Mouse (Mus musculus) hematopoietic stem cell, adult 5-6 weeks (primary cell): ENCODE measurements around the gene Fam20b. TPM values are rescaled to one million over a fixed set of nuclear protein-coding genes. Genes with fewer than 3 reads are reported as not detected.

ENCODE experiments used
- ATAC-seq, 2 experiments: fragments of 125-278 bp in 1 of 2; replicated peaks in 1 of 2; 2 replicates each; pipeline ENCODE4 v1.8.0; 2016 to 2017; ENCODE audit warnings: inconsistent platforms in 2 of 2, mild to moderate bottlenecking in 2 of 2, moderate number of reproducible peaks in 2 of 2, low read depth in 1 of 2, moderate TSS enrichment in 1 of 2; ENCODE audit not compliant: low FRiP score in 2 of 2, poor library complexity in 2 of 2, severe bottlenecking in 2 of 2, insufficient read depth in 1 of 2, low TSS enrichment in 1 of 2
- total RNA-seq: library from RNA; stranded (forward); fragments of 172-1452, 232-1000 nt; gene quantifications from 2 replicates; pipeline ENCODE4 v1.2.3, GENCODE M21; 2017

Gene Fam20b
- total RNA-seq, 1 experiment from 2014 or later = 43.4 TPM

GRCm38 (mm10) chr1:156735788-156736187, 16.9 kb upstream of the Fam20b start:
- no peak for ATAC-seq

GRCm38 (mm10) chr1:156734019-156734418, 15.1 kb upstream of the Fam20b start:
- no peak for ATAC-seq

DNA sequence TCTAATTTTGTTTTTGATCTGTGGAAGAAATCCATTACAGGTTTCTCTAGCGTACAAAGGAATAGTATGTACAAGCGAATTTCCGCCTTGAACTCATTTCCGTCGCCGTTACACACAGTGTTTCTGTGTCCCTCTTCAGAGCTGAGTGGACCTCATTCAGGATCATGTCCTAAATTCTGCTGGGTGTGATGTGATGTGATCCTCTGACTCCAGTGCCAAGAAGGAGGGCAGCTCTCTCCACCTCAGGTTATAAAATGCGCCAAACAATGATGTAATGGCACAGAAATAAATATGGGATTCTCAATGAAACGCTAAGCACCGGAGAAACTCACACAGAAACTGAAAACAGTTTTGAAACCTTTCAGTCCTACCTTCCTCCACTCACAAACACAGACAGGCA, 14.7 kb upstream of the Fam20b start:
- no peak for ATAC-seq

DNA sequence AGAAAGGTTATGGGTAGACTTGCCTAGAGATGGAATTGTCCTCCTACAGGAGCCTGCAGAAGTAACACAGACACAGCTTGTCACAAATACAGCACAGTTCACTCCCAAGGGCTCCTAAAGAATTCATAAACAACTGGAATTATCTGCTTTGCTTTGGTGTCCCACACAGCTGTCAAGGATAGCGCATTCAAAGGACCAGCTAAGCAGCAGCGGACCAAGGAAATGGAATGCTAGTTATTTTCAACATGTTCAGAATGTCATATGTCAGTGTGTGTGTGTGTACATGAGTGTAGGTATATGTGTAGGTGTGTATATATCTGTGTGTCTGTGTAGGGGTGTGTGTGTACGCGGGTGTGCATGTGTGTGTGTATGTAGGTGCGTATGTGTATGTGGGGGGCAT, 14.1 kb upstream of the Fam20b start:
- no peak for ATAC-seq

DNA sequence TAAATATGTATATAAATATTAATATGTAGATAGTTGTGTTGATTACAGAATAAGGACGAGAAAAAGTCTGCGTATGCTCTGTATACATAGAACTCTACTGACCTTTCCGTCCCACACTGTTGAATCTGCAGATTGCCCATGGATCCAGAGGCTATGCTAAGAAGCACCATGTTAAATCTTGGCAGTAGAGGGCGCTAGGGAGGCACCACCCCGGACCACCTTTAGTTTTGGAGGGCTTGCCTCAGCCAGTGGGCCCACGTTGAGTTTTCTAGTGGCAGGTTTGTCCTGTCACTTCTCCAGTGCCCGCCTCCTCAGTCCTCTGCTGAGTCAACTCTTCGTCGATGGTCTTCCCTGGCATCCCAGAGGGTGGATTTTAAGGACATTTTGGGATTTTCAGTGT, 11.9 kb upstream of the Fam20b start:
- ATAC-seq = peak; percentile 68 to 70

- ATAC-seq = no peak
Measured at GRCm38 (mm10) chr1:156727234-156728108, 8.6 kb upstream of the Fam20b start.

GRCm38 (mm10) chr1:156722089-156722488, 3.2 kb upstream of the Fam20b start:
- no peak for ATAC-seq

DNA sequence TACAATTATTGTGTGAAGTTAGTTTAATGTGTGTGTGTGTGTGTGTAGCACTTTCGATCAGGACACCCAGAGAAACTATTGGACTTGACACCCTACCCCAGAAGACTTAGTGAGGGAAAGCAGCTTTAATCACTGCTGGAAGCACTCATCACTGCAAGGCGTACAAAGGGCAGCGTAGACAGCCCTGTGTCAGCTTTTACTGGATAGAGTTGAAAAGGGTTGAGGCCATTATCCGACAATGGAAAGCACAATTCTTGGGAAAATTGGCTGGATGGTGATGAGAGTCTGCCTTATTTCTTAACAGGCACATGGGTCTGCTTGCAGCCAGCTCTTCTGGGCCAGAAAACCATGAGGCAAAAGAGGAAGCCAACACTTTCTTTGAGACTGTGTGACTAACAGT, 1.2 kb upstream of the Fam20b start:
- ATAC-seq = no peak

GRCm38 (mm10) chr1:156718286-156718949, 468 bp downstream of the Fam20b start:
- peak; percentile 40 to 49 for ATAC-seq

DNA sequence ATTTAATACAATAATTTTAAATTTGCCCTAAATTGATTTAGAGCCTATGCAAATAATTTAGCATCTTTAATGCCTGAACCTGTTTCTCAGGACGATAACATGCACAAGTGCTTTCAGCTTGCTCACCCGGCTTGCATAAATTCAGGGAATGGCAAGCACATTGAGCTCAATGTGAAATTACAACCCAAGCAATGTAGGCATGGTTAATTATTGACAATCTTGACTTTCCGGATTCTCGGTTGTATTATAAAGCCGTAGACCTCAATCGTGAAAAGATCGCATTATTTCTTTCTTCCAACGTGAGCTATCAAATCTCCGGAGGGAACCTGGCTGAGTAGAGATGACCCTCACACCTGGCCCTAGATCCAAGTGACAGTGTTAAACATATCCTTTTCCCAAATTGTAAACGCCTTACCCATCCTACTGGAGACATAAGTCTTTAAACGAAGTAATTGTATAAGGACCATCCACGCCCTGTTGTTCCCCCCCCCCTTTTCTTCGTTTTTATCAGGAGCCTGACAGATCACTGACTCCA, 1.1 kb downstream of the Fam20b start:
- no peak for ATAC-seq

GRCm38 (mm10) chr1:156716681-156717080, 2.2 kb downstream of the Fam20b start:
- no peak for ATAC-seq

DNA sequence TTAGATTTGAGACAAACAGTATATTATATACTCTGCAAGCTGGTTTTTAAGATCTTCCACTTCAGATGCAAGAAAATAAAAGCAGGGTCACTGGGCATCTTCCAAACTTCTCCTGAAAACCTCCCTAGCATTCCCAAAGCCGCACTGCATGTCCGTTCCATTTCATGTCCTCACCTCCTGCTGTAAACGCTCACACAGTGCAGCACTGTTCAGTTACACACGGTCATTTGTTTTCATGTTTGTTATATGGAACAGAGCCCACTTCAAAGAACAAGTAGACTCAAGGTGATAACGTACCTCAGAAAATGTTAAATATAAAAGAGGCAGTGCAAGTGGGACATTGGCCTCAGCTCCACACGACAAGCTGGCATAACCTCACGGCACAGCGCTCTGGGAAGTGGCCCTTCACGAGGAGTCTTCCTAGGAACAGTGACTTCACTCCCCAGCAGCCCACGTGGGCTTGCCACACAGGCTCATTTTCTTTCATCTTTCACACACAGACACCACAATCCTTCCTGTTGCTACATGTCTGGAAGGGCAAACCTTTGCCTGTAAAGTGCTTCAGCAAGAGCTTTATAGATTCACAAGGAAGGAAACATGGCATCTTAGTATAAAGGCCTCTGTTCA, 8.3 kb downstream of the Fam20b start:
- ATAC-seq = peak; percentile 76 to 87

DNA sequence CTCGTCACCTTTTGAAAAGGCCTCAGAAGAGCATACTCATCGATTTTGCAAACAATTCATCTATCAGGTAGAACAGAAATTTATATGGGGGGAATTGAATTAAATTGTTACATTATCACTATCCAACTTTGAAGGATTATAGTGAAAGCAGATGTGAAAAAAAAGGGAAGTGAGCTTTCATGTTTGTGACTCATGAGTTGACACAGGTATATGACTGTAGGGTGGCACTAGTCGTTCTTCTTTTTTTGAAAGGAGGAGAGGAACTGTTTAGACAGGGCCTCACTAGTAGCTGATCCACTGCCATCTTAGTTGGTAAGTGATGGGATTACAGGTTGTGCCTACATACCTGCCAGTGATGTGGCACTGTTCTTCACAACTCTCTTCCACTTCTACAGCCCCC, 10.2 kb downstream of the Fam20b start:
- peak; percentile 35 to 40; a peak in 1 of 4 replicates for ATAC-seq

DNA sequence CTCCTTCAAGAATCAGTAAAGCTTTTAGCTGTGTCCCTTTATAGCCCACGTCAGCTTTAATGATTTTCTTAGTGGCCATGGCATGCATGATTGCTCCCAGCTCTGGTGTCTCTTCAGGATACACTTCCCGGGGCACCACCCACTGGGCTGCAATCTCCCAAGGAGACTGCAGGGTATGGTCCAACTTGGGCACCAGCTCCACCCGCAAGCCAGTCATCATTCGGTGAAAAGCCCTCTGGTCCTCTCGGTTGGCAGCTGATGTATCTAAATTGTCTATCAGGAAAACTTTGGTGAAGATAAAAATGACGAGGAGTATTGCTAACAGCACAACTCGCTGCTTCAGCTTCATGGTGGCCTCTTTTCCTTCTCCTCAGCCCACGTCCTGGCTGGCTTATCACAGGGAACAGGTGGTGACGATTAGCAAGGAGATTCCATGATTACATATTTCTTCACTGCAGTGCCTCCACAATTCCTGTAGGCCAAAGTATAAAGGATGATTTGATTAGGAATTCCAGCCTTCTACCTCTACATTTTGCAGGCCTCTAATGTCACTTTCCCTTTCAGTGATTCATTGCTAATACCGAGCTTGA, 13.1 kb downstream of the Fam20b start:
- ATAC-seq = no peak

DNA sequence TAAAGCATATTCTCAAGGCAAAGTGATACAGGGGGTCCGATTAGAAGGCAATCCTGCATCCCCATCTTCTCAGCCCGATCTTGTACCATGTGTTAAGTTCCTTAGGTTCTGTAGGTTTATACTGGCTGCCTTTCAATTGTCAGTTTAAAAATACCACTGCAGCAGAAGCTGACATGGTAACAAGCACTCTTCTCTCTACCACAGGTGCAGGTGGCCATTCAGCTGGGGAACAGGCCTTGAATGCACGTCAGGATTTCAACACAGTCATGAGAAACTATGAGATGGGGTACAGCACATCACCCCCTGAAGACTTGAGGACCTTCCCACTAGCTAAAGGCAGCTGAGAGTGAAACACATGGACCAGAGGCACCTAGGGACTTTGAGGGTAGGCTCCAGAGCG, 15.4 kb downstream of the Fam20b start:
- ATAC-seq = no peak

DNA sequence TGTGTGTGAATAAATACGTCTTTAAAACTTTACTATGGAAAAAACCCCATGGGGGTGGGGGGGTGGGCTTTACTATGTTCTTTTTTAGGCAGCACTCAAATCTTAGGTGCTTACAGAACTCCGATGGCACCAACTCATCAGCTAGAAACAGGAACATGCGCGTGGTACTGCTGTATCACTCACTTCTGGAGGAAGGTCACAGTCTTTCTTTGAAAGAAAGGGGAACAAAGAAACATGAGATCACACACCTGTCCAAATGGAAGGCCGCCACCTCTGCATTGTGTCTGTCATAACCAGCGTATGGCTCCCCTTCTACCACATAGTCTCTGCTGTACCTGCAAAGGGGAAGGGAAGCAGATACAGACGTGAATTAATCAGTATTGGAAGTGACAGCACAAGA, 16.7 kb downstream of the Fam20b start:
- no peak for ATAC-seq

DNA sequence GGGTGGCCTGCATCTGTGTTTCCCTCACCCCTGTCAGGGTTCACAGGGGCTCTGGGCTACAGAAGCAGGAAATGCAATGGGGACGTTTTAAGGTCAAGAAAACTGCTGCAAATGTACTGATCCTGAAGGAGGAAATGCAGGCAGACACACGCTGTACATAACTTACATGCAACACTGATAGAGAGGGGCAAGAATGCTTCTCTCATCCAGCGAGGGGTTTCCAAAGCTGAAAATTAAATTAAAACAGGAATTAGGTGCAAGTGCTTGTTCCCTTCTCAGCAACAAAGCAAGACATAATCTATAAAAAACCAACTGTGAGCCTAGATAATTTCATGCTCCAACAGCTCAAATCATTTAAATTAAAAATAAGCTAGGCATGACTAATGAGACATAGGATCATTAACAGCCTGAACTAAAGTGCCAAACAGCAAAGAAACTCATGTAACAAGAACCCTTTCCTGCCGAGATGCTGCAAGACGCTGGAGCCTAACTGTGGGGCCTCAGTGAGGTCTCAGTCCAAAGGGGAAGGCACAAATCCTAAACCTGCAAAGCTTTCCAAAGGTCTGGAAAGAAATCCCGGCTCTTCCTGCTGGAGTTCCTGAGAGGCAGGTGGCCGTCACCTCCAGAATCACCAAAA, 32.7 kb downstream of the Fam20b start:
- ATAC-seq = no peak
